Mouse (Mus musculus): ENCODE measurements at regions not wholly inside any gene's neighbourhood (a gene's known extent, or its start where the extent isn't known, plus 50 kb on each side); places are given as distances from the start of the nearest gene placed in this dataset.

- TF ChIP-seq POLR2A (IDR thresholded peaks at IDR 0.05; ENCODE audit: control insufficient read depth in 1 of 2, insufficient read depth in 1 of 2, low read depth in 1 of 2, low read length in 2 of 2, poor library complexity in 1 of 2): no peak
- TF ChIP-seq ZKSCAN1 (IDR thresholded peaks at IDR 0.05; ENCODE audit: low read depth, low read length): no peak
- TF ChIP-seq CTCF (IDR thresholded peaks at IDR 0.05 in 2 of 3, conservative IDR thresholded peaks at IDR 0.05 in 1 of 3; ENCODE audit: control insufficient read depth in 1 of 3, insufficient read depth in 1 of 3, low read depth in 2 of 3, low read length in 3 of 3, poor library complexity in 1 of 3, severe bottlenecking in 1 of 3): no peak
- no peak for TF ChIP-seq CHD2 (IDR thresholded peaks at IDR 0.05; ENCODE audit: low read length)
- TF ChIP-seq NRF1 (IDR thresholded peaks at IDR 0.05; ENCODE audit: insufficient read depth, low read depth, low read length, poor library complexity, severe bottlenecking): no peak
Measured at GRCm38 (mm10) chr6:7783059-7783458, 61.6 kb upstream of the C1galt1 start.
